Mouse (Mus musculus): ENCODE results near the gene 4931422A03Rik. TPM values are rescaled to one million over a fixed set of nuclear protein-coding genes. Genes with fewer than 3 reads are reported as not detected.

4931422A03Rik gene
- total RNA-seq, 2 experiments from 2014 or later: not detected

- no peak for DNase-seq (ENCODE audit: low spot score in 2 of 2)
These were observed 90.5 kb downstream of the 4931422A03Rik start for GRCm38 (mm10) chr2:103937670-103938069.

- no peak for DNase-seq (ENCODE audit: low spot score in 2 of 2)
These were observed 91.5 kb downstream of the 4931422A03Rik start for GRCm38 (mm10) chr2:103936666-103937065.

- no peak for DNase-seq (ENCODE audit: low spot score in 2 of 2)
These were observed 92.3 kb downstream of the 4931422A03Rik start for GRCm38 (mm10) chr2:103935691-103936435.

- no peak for DNase-seq (ENCODE audit: low spot score in 2 of 2)
These were observed 93.5 kb downstream of the 4931422A03Rik start for GRCm38 (mm10) chr2:103934670-103935069.

- DNase-seq (ENCODE audit: low spot score in 2 of 2): no peak
These were observed 93.9 kb downstream of the 4931422A03Rik start for GRCm38 (mm10) chr2:103934270-103934669.

- DNase-seq (ENCODE audit: low spot score in 2 of 2): no peak
These were observed 95.7 kb downstream of the 4931422A03Rik start for GRCm38 (mm10) chr2:103932480-103932879.

- DNase-seq (ENCODE audit: low spot score in 2 of 2): no peak
These were observed 96.1 kb downstream of the 4931422A03Rik start for GRCm38 (mm10) chr2:103932025-103932424.

GRCm38 (mm10) chr2:103931511-103931911 is 96.7 kb downstream of the 4931422A03Rik start:
- no peak for DNase-seq (ENCODE audit: low spot score in 2 of 2)

GRCm38 (mm10) chr2:103930306-103931019 is 97.7 kb downstream of the 4931422A03Rik start:
- DNase-seq (ENCODE audit: low spot score in 2 of 2): peak in 1 of 2 experiments; percentile 30

- DNase-seq (ENCODE audit: low spot score in 2 of 2): no peak
These were observed 100.5 kb downstream of the 4931422A03Rik start for GRCm38 (mm10) chr2:103927610-103928145.

GRCm38 (mm10) chr2:103926586-103927113 is 101.5 kb downstream of the 4931422A03Rik start:
- DNase-seq (ENCODE audit: low spot score in 2 of 2): no peak

- no peak for DNase-seq (ENCODE audit: low spot score in 2 of 2)
These were observed 108.7 kb downstream of the 4931422A03Rik start for GRCm38 (mm10) chr2:103919488-103919887.

- no peak for DNase-seq (ENCODE audit: low spot score in 2 of 2)
These were observed 109.8 kb downstream of the 4931422A03Rik start for GRCm38 (mm10) chr2:103918375-103918774.

- DNase-seq (ENCODE audit: low spot score in 2 of 2): no peak
These were observed 110.8 kb downstream of the 4931422A03Rik start for GRCm38 (mm10) chr2:103917375-103917774.

Other genes with a start within 250 kb of the 4931422A03Rik start
- 100 to 1,000 TPM; 431 to 443 TPM for gene Caprin1, start 230.7 kb downstream of the 4931422A03Rik start, total RNA-seq (2021)
- 10 to 100 TPM; 22.8 to 30.3 TPM for gene Lmo2, start 70.4 kb downstream of the 4931422A03Rik start, total RNA-seq (2021)
- gene Fbxo3, start 640 bp downstream of the 4931422A03Rik start, total RNA-seq (2021): 10 to 100 TPM; 44.7 to 45.6 TPM
- gene Gm10912, start 37.5 kb upstream of the 4931422A03Rik start, total RNA-seq (2021): under 1 TPM in 1 of 2 experiments, not detected in 1; 0.34 TPM
- not detected for gene Gm10799, start 40.2 kb upstream of the 4931422A03Rik start, total RNA-seq (2021)
- gene Cd59b, start 41.5 kb upstream of the 4931422A03Rik start, total RNA-seq (2021): under 1 TPM in 1 of 2 experiments, not detected in 1; 0.51 TPM
- 1 to 10 TPM; 2.0 to 3.2 TPM for gene Cd59a, start 67.4 kb upstream of the 4931422A03Rik start, total RNA-seq (2021)
- not detected for gene A930018P22Rik, start 94.4 kb upstream of the 4931422A03Rik start, total RNA-seq (2021)